Mouse (Mus musculus) heart, embryonic 15.5 days (tissue): ENCODE measurements around the gene Il27ra. TPM values are rescaled to one million over a fixed set of nuclear protein-coding genes. Genes with fewer than 3 reads are reported as not detected.
"Not testable (repeated sequence)": the region's sequence is repeated elsewhere in the genome, so short reads cannot be mapped to it uniquely, and the experiment has no call there.

ENCODE experiments used
- ATAC-seq: fragments of 200-750 bp; cut with Nextera tagmentation; replicated peaks from 2 replicates; pipeline ENCODE4 v1.8.0; 2017; ENCODE audit warnings: low read depth, moderate TSS enrichment; ENCODE audit not compliant: insufficient number of reproducible peaks, insufficient read depth, low FRiP score
- H3K27ac ChIP-seq: fragments of 300-500 bp; sonication (generic); 2 replicates; pipeline ENCODE4 v1.5.1; 2015; ENCODE audit warnings: mild to moderate bottlenecking, inconsistent platforms
- H3K27me3 ChIP-seq: fragments of 300-500 bp; sonication (generic); 2 replicates; pipeline ENCODE4 v1.6.1; 2015; ENCODE audit warnings: inconsistent platforms
- H3K36me3 ChIP-seq: fragments of 300-500 bp; sonication (generic); 2 replicates; pipeline ENCODE4 v1.6.1; 2015; ENCODE audit warnings: mild to moderate bottlenecking, inconsistent platforms
- H3K4me1 ChIP-seq: fragments of 300-500 bp; sonication (generic); replicated peaks from 2 replicates; pipeline ENCODE4 v1.6.1; 2015; ENCODE audit warnings: inconsistent platforms
- H3K4me2 ChIP-seq: fragments of 300-500 bp; sonication (generic); 2 replicates; pipeline ENCODE4 v1.6.1; 2015; ENCODE audit warnings: inconsistent platforms, mild to moderate bottlenecking, moderate library complexity
- H3K4me3 ChIP-seq: fragments of 300-500 bp; sonication (generic); 2 replicates; pipeline ENCODE4 v1.5.1; 2015; ENCODE audit warnings: mild to moderate bottlenecking, inconsistent platforms
- H3K9ac ChIP-seq: fragments of 300-500 bp; sonication (generic); 2 replicates; pipeline ENCODE4 v1.6.1; 2015; ENCODE audit warnings: mild to moderate bottlenecking, inconsistent platforms
- H3K9me3 ChIP-seq: fragments of 300-500 bp; sonication (generic); replicated peaks from 2 replicates; pipeline ENCODE4 v1.6.1; 2016; ENCODE audit warnings: inconsistent platforms
- WGBS: fragments of 180-500 bp; shearing (Covaris S2); methylation state at CpG from one replicate; pipeline ENCODE4 v1.1.7; 2015; ENCODE audit warnings: mixed read lengths; 5-methylcytosine and 5-hydroxymethylcytosine counted together
- microRNA counts: library from miRNA; unstranded; fragments of <30 nt; microRNA quantifications from one replicate; lab custom pipeline; 2016
- microRNA-seq: library from miRNA; unstranded; fragments of <30 nt; microRNA quantifications from one replicate; pipeline ENCODE4, GENCODE M21; 2016
- polyA plus RNA-seq: library from polyadenylated mRNA; unstranded; fragments of >200 nt; fragmentation: Nextera tagmentation; extraction: Ambion mirVana; gene quantifications from 2 replicates; pipeline ENCODE4 v1.2.1, GENCODE M21; 2015

The Il27ra gene
- polyA plus RNA-seq, 1 experiment from 2014 or later: 5.4 TPM

DNA sequence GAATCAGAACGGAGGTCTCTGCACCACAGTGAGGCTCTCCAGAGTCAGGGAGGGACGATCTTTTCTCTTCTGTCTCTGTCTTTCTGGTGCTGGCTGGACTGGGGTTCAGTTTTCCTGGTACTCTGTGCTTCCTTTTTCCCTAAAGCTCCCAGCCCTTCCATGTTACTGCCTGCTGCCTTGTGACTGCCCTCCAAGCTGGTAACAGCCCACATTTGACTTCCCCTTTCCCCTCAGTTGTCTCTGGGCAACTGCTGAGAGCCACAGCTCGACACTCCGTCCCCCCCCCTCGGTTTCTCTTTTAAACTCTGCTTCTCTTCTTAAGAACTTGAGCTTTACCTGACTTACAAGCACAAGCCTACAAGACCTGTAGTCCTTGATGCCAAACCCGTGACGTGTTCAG, 53.1 kb downstream of the Il27ra start:
- no peak overlapping the region for H3K9ac ChIP-seq
- H3K4me3 ChIP-seq: no peak overlapping the region
- no peaks in the 10 kb centered on the region for H3K27me3 ChIP-seq
- no peaks in the 10 kb centered on the region for H3K9me3 ChIP-seq
- H3K36me3 ChIP-seq: peaks cover 85% of the 10 kb centered on the region
- 80% methylated on average over 7 of the region's 7 CpGs for WGBS
- no peaks in the 10 kb centered on the region for H3K4me1 ChIP-seq
- no peak for ATAC-seq
- no peak overlapping the region for H3K27ac ChIP-seq
- H3K4me2 ChIP-seq: no peak overlapping the region

DNA sequence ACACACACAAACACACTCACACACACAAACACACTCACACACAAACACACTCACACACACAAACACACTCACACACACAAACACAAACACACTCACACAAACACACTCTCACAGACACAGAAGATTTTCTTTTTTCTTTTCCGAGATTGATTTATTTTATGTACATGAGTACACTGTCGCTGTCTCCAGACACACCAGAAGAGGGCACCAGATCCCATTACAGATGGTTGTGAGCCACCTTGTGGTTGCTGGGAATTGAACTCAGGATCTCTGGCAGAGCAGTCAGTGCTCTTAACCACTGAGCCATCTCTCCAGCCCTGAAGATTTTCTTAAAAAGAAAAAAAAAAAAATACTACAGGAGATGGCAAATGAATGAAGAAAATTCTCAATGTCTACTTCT, 59.2 kb downstream of the Il27ra start:
- H3K4me3 ChIP-seq, H3K27me3 ChIP-seq, H3K9me3 ChIP-seq, H3K4me2 ChIP-seq, H3K27ac ChIP-seq, H3K9ac ChIP-seq, ATAC-seq: not testable (repeated sequence)
- Histone ChIP-seq H3K4me1 (peaks cover 27% of the 10 kb centered on the region), H3K36me3 (peaks cover 68% of the 10 kb centered on the region)
- WGBS: 96% methylated on average over 2 of the region's 2 CpGs

DNA sequence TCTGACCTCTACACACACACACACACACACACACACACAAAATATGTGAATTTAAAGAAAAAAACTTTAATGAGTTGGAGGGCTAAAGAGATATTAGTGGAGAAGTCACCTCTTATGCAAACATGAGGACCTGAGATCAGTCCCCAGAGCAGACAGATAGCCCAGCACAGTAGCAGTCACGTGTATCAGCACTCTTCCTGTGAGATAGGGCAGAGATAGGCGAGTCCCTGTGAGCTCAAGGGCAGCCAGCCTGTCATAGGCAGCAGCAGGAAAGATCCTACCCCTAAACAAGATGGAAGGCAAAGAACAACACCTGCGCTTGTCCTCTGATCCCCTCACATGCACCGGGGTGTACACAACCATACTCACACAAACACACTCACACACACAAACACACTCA, 59.9 kb downstream of the Il27ra start:
- H3K36me3 ChIP-seq: peaks cover 60% of the 10 kb centered on the region
- no peaks in the 10 kb centered on the region for H3K27me3 ChIP-seq
- WGBS: 72% methylated on average over 4 of the region's 4 CpGs
- no peak for ATAC-seq
- H3K4me2 ChIP-seq: no peak overlapping the region
- peaks cover 35% of the 10 kb centered on the region for H3K4me1 ChIP-seq
- no peaks in the 10 kb centered on the region for H3K9me3 ChIP-seq
- H3K4me3 ChIP-seq: no peak overlapping the region
- no peak overlapping the region for H3K27ac ChIP-seq
- no peak overlapping the region for H3K9ac ChIP-seq

DNA sequence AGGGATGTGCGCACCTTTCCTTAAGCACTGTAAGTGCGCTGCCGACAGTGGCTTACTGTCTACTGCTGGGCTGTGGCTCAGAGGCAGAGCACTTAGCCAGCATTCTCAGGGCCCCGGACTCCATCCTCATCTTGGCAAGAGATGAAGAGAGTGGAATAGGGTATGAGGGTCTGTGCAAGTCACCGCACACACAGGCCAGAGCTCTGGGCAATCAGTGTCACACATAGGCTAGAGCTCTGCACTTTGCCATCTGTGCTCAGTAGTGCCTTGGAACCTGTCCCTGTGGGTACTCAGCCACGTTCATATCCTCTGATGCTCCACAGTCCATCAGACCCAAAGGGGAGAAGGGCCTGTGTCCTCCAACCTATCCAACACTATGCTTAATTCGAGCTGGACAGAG, 60.9 kb downstream of the Il27ra start:
- H3K4me2 ChIP-seq: no peak overlapping the region
- WGBS: 89% methylated on average over 7 of the region's 7 CpGs
- peak overlapping the region; percentile 97 for H3K27ac ChIP-seq
- H3K36me3 ChIP-seq: peaks cover 51% of the 10 kb centered on the region
- H3K4me1 ChIP-seq: peaks cover 44% of the 10 kb centered on the region
- H3K27me3 ChIP-seq: no peaks in the 10 kb centered on the region
- H3K9ac ChIP-seq: no peak overlapping the region
- no peak for ATAC-seq
- H3K9me3 ChIP-seq: no peaks in the 10 kb centered on the region
- no peak overlapping the region for H3K4me3 ChIP-seq

DNA sequence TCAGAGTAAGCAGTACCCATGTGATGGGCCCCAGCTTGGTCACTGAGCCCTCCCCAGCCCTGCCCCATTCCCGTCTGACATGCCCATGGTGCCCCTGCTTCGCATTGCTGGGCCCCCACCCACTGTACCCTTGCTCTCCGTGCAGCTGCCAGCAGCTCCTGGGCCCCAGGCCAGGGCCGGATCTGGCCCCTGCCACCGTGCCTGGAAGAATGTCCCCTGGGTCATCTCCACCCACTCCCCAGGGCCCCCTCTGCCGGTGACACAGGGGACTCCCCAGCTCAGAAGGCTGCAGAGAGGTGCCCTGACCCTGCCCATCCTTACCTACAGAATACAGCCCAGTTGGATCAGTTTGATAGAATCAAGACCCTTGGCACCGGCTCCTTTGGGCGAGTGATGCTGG, 61.5 kb downstream of the Il27ra start:
- H3K4me3 ChIP-seq: no peak overlapping the region
- peaks cover 44% of the 10 kb centered on the region for H3K36me3 ChIP-seq
- H3K4me1 ChIP-seq: peaks cover 50% of the 10 kb centered on the region
- H3K9me3 ChIP-seq: no peaks in the 10 kb centered on the region
- 57% methylated on average over 8 of the region's 8 CpGs for WGBS
- peak overlapping the region; percentile 25; the same call in 1 of the 2 replicates for H3K9ac ChIP-seq
- peak; percentile 77 for ATAC-seq
- H3K27me3 ChIP-seq: no peaks in the 10 kb centered on the region
- peak overlapping the region; percentile 19; the same call in 1 of the 2 replicates for H3K4me2 ChIP-seq
- peak overlapping the region; percentile 97 for H3K27ac ChIP-seq

MicroRNAs within 50 kb of the gene (microRNA counts, 519-probe panel; counts per million panel counts)
- microRNA mmu-miR-1199 (lab: Ali Mortazavi, UCI) (not detected), microRNA mmu-miR-709 (lab: Ali Mortazavi, UCI) (2,054 counts per million, percentile 24 among the panel's probes with 10 or more counts)

Small RNA genes within 50 kb of the gene (microRNA-seq; reads per million reads assigned to microRNA genes)
- gene Mir1199 (not detected), gene Mir709 (not detected), gene Mir8111 (2.5 reads per million, percentile 7 among the genes with 10 or more reads in this experiment)

Other genes starting within 250 kb of the Il27ra start
- gene Adgrl1, start 142.5 kb downstream of the Il27ra start, polyA plus RNA-seq: 7.1 and 10.7 TPM in 2 replicates
- 0.76 and 0.93 TPM in 2 replicates for gene Gm10644, start 87.4 kb downstream of the Il27ra start, polyA plus RNA-seq
- gene Asf1b, start 87.1 kb downstream of the Il27ra start, polyA plus RNA-seq: 55.8 and 63.3 TPM in 2 replicates
- gene Prkaca, start 69.6 kb downstream of the Il27ra start, polyA plus RNA-seq: 246 and 260 TPM in 2 replicates
- gene Samd1, start 44.9 kb downstream of the Il27ra start, polyA plus RNA-seq: 5.6 and 5.9 TPM in 2 replicates
- gene 1700067K01Rik, start 41.1 kb downstream of the Il27ra start, polyA plus RNA-seq: 0.74 and 0.90 TPM in 2 replicates
- 0.31 and 0.57 TPM in 2 replicates for gene 2210011C24Rik, start 30.4 kb downstream of the Il27ra start, polyA plus RNA-seq
- 1.2 and 1.9 TPM in 2 replicates for gene Palm3, start 21.1 kb downstream of the Il27ra start, polyA plus RNA-seq
- 0.39 TPM in 1 of 2 replicates, not detected in the other for gene Rln3, start 2.4 kb upstream of the Il27ra start, polyA plus RNA-seq
- 0.71 and 1.3 TPM in 2 replicates for gene Gm10643, start 22.5 kb upstream of the Il27ra start, polyA plus RNA-seq
- gene Rfx1, start 24.2 kb upstream of the Il27ra start, polyA plus RNA-seq: 4.5 and 7.4 TPM in 2 replicates
- gene Dcaf15, start 62.2 kb upstream of the Il27ra start, polyA plus RNA-seq: 4.6 and 6.8 TPM in 2 replicates
- 0.04 and 0.29 TPM in 2 replicates for gene Podnl1, start 83.4 kb upstream of the Il27ra start, polyA plus RNA-seq
- gene Cc2d1a, start 105.3 kb upstream of the Il27ra start, polyA plus RNA-seq: 11.9 and 18.7 TPM in 2 replicates
- gene 4930432K21Rik, start 105.4 kb upstream of the Il27ra start, polyA plus RNA-seq: 0.60 and 0.77 TPM in 2 replicates
- gene Nanos3, start 142.6 kb upstream of the Il27ra start, polyA plus RNA-seq: 1.4 and 1.6 TPM in 2 replicates
- gene Zswim4, start 194.5 kb upstream of the Il27ra start, polyA plus RNA-seq: 7.6 and 9.7 TPM in 2 replicates
- 290 and 291 TPM in 2 replicates for gene D8Ertd738e, start 207.1 kb upstream of the Il27ra start, polyA plus RNA-seq
- gene Mri1, start 214.7 kb upstream of the Il27ra start, polyA plus RNA-seq: 36.1 and 42.7 TPM in 2 replicates
- 15.2 and 15.7 TPM in 2 replicates for gene Ccdc130, start 227.8 kb upstream of the Il27ra start, polyA plus RNA-seq